Mouse (Mus musculus) liver, embryonic 12.5 days (tissue): ENCODE measurements around the gene Lrp6. TPM values are rescaled to one million over a fixed set of nuclear protein-coding genes. Genes with fewer than 3 reads are reported as not detected.
A peak's percentile ranks its signal among the peaks of the same experiment; 100 is the strongest.

Source experiments
- ATAC-seq: fragments of 200-750 bp; cut with Nextera tagmentation; 2 replicates; pipeline ENCODE4 v1.8.0; 2017; ENCODE audit warnings: moderate number of reproducible peaks, mild to moderate bottlenecking, moderate library complexity
- H3K27ac ChIP-seq: fragments of 300-500 bp; sonication (generic); 2 replicates; pipeline ENCODE4 v1.5.1; 2016; ENCODE audit warnings: mild to moderate bottlenecking
- H3K27me3 ChIP-seq: fragments of 300-500 bp; sonication (generic); replicated peaks from 2 replicates; pipeline ENCODE4 v1.6.1; 2016; ENCODE audit warnings: mild to moderate bottlenecking, moderate library complexity
- H3K36me3 ChIP-seq: fragments of 300-500 bp; sonication (generic); 2 replicates; pipeline ENCODE4 v1.6.1; 2016; ENCODE audit warnings: mild to moderate bottlenecking, moderate library complexity
- H3K4me1 ChIP-seq: fragments of 300-500 bp; sonication (generic); 2 replicates; pipeline ENCODE4 v1.6.1; 2016
- H3K4me2 ChIP-seq: fragments of 300-500 bp; sonication (generic); 2 replicates; pipeline ENCODE4 v1.6.1; 2016; ENCODE audit warnings: mild to moderate bottlenecking, moderate library complexity
- H3K4me3 ChIP-seq: fragments of 300-500 bp; sonication (generic); 2 replicates; pipeline ENCODE4 v1.5.1; 2016; ENCODE audit warnings: mild to moderate bottlenecking, moderate library complexity
- H3K9ac ChIP-seq: fragments of 300-500 bp; sonication (generic); 2 replicates; pipeline ENCODE4 v1.6.1; 2016; ENCODE audit warnings: mild to moderate bottlenecking, moderate library complexity
- H3K9me3 ChIP-seq: fragments of 300-500 bp; sonication (generic); replicated peaks from 2 replicates; pipeline ENCODE4 v1.6.1; 2016; ENCODE audit warnings: mild to moderate bottlenecking, moderate library complexity
- WGBS: fragments of 180-500 bp; shearing (Covaris S2); methylation state at CpG from one replicate; pipeline ENCODE4 v1.1.7; 2016; ENCODE audit not compliant: insufficient replicate concordance; 5-methylcytosine and 5-hydroxymethylcytosine counted together
- polyA plus RNA-seq: library from polyadenylated mRNA; unstranded; fragments of >200 nt; fragmentation: Nextera tagmentation; extraction: Ambion mirVana; gene quantifications from 2 replicates; pipeline ENCODE4 v1.2.1, GENCODE M21; 2016

Lrp6 gene
- polyA plus RNA-seq, 1 experiment from 2014 or later, result 13.1 TPM

GRCm38 (mm10) chr6:134527596-134528128 lies 39.1 kb downstream of the Lrp6 start:
- no peaks in the 10 kb centered on the region for H3K9me3 ChIP-seq
- H3K36me3 ChIP-seq, result peaks cover 6% of the 10 kb centered on the region; the same call in 1 of the 2 replicates
- no peak overlapping the region for H3K9ac ChIP-seq
- 39% methylated on average over 6 of the region's 6 CpGs for WGBS
- H3K4me2 ChIP-seq, result no peak overlapping the region
- no peak overlapping the region for H3K4me3 ChIP-seq
- H3K27me3 ChIP-seq, result no peaks in the 10 kb centered on the region
- H3K4me1 ChIP-seq, result peaks cover 88% of the 10 kb centered on the region
- no peak for ATAC-seq
- H3K27ac ChIP-seq, result peak overlapping the region; percentile 67

DNA sequence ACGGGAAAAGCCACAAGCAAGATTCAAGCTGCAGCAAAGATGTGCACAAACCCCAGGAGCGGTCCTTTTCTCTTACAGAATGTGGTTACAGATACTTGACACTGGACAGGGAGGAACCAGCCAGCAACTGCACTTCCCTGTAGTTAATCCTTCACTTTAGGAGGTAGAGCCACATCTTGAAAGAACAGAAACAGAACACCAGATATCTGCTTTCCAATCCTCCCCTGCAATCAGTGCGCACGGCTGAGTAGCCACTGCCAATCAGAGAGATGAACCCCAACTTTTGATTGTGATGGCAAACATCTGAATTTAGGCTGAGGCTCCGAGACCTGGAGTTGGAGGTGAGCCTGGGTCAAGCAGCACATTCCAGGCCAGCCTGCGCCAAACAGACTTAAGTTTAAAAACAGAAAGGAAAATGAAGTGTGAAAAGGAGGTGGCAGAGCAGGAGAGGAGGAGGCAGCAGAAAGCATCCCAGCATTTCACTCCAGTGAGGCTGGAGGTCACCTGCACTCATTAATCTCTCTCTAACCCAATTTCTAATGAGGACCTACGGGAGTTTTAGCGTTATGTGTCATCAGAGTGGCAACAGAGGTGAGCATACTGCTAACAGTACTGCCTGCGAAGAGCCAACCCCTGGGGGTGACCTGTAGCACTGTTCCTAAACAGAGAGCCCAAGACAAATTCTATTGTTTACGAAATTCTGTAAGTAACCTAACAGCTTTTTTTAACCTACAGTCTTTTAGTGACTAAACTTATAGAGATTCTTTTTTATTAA lies 39.8 kb downstream of the Lrp6 start:
- Histone ChIP-seq H3K27ac (peak overlapping the region; percentile 67; the same call in 1 of the 2 replicates), H3K27me3 (no peaks in the 10 kb centered on the region), H3K36me3 (peaks cover 6% of the 10 kb centered on the region; the same call in 1 of the 2 replicates), H3K4me3 (no peak overlapping the region), H3K4me2 (peak overlapping the region; percentile 54), H3K9me3 (no peaks in the 10 kb centered on the region), H3K9ac (0 out of 2 replicates have a peak overlapping the region, but pooled peaks have one; percentile 1), H3K4me1 (peaks cover 81% of the 10 kb centered on the region)
- 56% methylated on average over 10 of the region's 10 CpGs for WGBS
- no peak for ATAC-seq

GRCm38 (mm10) chr6:134526275-134526674 lies 40.5 kb downstream of the Lrp6 start:
- ATAC-seq, result peak; percentile 93
- Histone ChIP-seq H3K4me2 (peak overlapping the region; percentile 54), H3K4me1 (peaks cover 80% of the 10 kb centered on the region), H3K36me3 (peaks cover 6% of the 10 kb centered on the region; the same call in 1 of the 2 replicates), H3K27ac (peak overlapping the region; percentile 59), H3K9ac (no peak overlapping the region), H3K27me3 (no peaks in the 10 kb centered on the region), H3K9me3 (no peaks in the 10 kb centered on the region), H3K4me3 (no peak overlapping the region)
- 26% methylated on average over 5 of the region's 5 CpGs for WGBS

DNA sequence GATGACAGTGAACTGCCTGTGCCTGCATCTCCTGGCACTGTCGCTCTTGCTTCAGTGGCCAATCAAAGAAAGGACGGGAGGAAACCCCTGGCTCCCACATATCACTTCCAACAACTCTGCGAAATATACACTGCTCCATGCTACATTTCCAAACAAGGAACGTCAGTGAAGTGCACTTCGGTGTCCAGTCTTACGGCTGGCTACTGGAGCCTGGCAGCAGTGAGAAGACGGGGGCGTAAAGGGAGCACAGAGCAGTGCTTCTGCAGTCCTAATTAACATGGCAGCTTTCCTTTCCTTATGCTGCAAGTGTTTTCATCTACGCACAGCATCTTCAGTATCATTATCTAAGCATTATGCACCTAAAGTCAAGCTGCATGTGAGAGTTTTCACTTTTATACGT lies 45.4 kb downstream of the Lrp6 start:
- no peak overlapping the region for H3K27ac ChIP-seq
- peaks cover 7% of the 10 kb centered on the region for H3K36me3 ChIP-seq
- no peak for ATAC-seq
- no peaks in the 10 kb centered on the region for H3K9me3 ChIP-seq
- peaks cover 48% of the 10 kb centered on the region for H3K4me1 ChIP-seq
- H3K27me3 ChIP-seq, result no peaks in the 10 kb centered on the region
- H3K4me3 ChIP-seq, result no peak overlapping the region
- H3K4me2 ChIP-seq, result no peak overlapping the region
- WGBS, result 84% methylated on average over 10 of the region's 10 CpGs
- no peak overlapping the region for H3K9ac ChIP-seq

DNA sequence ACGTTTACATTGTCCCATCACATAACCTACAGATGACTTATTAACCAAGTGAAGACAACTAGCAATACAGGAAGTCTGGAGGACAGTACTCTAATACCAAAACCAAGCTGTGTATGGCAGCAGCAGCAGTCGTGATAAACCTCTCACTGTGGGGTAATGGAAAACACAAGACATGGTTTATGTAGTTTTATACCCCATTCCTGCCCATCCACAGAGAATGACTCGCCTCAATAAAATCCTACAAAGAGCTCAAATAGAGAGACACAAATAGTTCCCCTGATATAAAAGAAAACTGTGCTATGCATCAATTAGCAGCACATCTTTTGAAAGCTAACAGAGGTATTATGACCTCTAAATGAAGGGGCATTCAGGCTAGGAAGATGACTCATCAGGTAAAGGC lies 45.9 kb downstream of the Lrp6 start:
- ATAC-seq, result no peak
- no peak overlapping the region for H3K4me3 ChIP-seq
- peak overlapping the region; percentile 3; the same call in 1 of the 2 replicates for H3K27ac ChIP-seq
- no peak overlapping the region for H3K9ac ChIP-seq
- H3K4me1 ChIP-seq, result peaks cover 48% of the 10 kb centered on the region
- H3K9me3 ChIP-seq, result no peaks in the 10 kb centered on the region
- peaks cover 7% of the 10 kb centered on the region for H3K36me3 ChIP-seq
- no peak overlapping the region for H3K4me2 ChIP-seq
- H3K27me3 ChIP-seq, result no peaks in the 10 kb centered on the region
- 58% methylated on average over 3 of the region's 3 CpGs for WGBS

GRCm38 (mm10) chr6:134518450-134518849 lies 48.3 kb downstream of the Lrp6 start:
- Histone ChIP-seq H3K27me3 (no peaks in the 10 kb centered on the region), H3K4me2 (no peak overlapping the region), H3K9ac (no peak overlapping the region), H3K9me3 (no peaks in the 10 kb centered on the region), H3K4me1 (peaks cover 27% of the 10 kb centered on the region), H3K27ac (no peak overlapping the region), H3K36me3 (peaks cover 7% of the 10 kb centered on the region), H3K4me3 (no peak overlapping the region)
- ATAC-seq, result no peak
- WGBS, result 89% methylated on average over 5 of the region's 5 CpGs

DNA sequence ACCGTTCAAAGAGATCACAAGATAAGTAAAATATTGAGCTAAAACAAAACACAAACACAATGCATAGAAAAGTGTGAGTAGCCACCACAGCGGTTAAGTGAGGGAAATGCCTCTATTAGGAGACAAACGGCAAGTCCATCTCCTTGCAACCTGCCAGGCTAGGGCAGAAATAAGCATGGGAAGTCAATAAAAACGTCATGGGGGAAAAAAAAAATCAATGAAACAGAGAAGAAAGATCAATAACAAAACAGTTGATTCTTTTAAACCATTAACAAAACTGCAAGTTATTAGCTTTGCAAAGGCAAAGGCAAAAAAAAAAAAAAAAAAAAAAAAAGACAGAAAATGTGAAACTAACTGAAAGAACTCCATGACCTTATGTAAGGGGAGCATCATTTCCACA lies 49.6 kb downstream of the Lrp6 start:
- Histone ChIP-seq H3K4me2 (no peak overlapping the region), H3K36me3 (peaks cover 12% of the 10 kb centered on the region), H3K9ac (no peak overlapping the region), H3K27me3 (no peaks in the 10 kb centered on the region), H3K4me1 (peaks cover 25% of the 10 kb centered on the region), H3K4me3 (no peak overlapping the region), H3K27ac (no peak overlapping the region), H3K9me3 (no peaks in the 10 kb centered on the region)
- no peak for ATAC-seq
- WGBS, result 64% methylated on average over 4 of the region's 4 CpGs

GRCm38 (mm10) chr6:134515416-134515815 lies 51.3 kb downstream of the Lrp6 start:
- H3K4me3 ChIP-seq, result no peak overlapping the region
- H3K27me3 ChIP-seq, result no peaks in the 10 kb centered on the region
- H3K9ac ChIP-seq, result no peak overlapping the region
- no peaks in the 10 kb centered on the region for H3K9me3 ChIP-seq
- peaks cover 16% of the 10 kb centered on the region for H3K36me3 ChIP-seq
- H3K4me1 ChIP-seq, result peaks cover 18% of the 10 kb centered on the region
- peak; percentile 59 for ATAC-seq
- H3K4me2 ChIP-seq, result no peak overlapping the region
- 69% methylated on average over 4 of the region's 4 CpGs for WGBS
- no peak overlapping the region for H3K27ac ChIP-seq

- Histone ChIP-seq H3K4me1 (peaks cover 18% of the 10 kb centered on the region), H3K9me3 (no peaks in the 10 kb centered on the region), H3K27me3 (no peaks in the 10 kb centered on the region), H3K9ac (no peak overlapping the region), H3K4me2 (no peak overlapping the region), H3K36me3 (peaks cover 14% of the 10 kb centered on the region; the same call in 1 of the 2 replicates), H3K4me3 (no peak overlapping the region), H3K27ac (no peak overlapping the region)
- 85% methylated on average over 3 of the region's 3 CpGs for whole genome bisulfite sequencing
- ATAC-seq, result no peak
These were observed 52.8 kb downstream of the Lrp6 start for GRCm38 (mm10) chr6:134513896-134514510.

GRCm38 (mm10) chr6:134513011-134513410 lies 53.8 kb downstream of the Lrp6 start:
- ATAC-seq, result no peak
- H3K4me1 ChIP-seq, result peaks cover 17% of the 10 kb centered on the region
- 82% methylated on average over 6 of the region's 6 CpGs for WGBS
- peaks cover 20% of the 10 kb centered on the region; the same call in 1 of the 2 replicates for H3K36me3 ChIP-seq
- no peak overlapping the region for H3K9ac ChIP-seq
- no peak overlapping the region for H3K4me3 ChIP-seq
- H3K4me2 ChIP-seq, result no peak overlapping the region
- H3K27me3 ChIP-seq, result no peaks in the 10 kb centered on the region
- no peak overlapping the region for H3K27ac ChIP-seq
- no peaks in the 10 kb centered on the region for H3K9me3 ChIP-seq

- H3K36me3 ChIP-seq, result peaks cover 23% of the 10 kb centered on the region
- 76% methylated on average over 2 of the region's 2 CpGs for WGBS
- H3K4me3 ChIP-seq, result no peak overlapping the region
- H3K27ac ChIP-seq, result no peak overlapping the region
- ATAC-seq, result no peak
- no peak overlapping the region for H3K9ac ChIP-seq
- peaks cover 14% of the 10 kb centered on the region for H3K4me1 ChIP-seq
- H3K27me3 ChIP-seq, result no peaks in the 10 kb centered on the region
- no peaks in the 10 kb centered on the region for H3K9me3 ChIP-seq
- no peak overlapping the region for H3K4me2 ChIP-seq
These were observed 54.3 kb downstream of the Lrp6 start for GRCm38 (mm10) chr6:134512478-134512877.

- no peak overlapping the region for H3K27ac ChIP-seq
- H3K4me2 ChIP-seq, result no peak overlapping the region
- H3K9me3 ChIP-seq, result no peaks in the 10 kb centered on the region
- H3K27me3 ChIP-seq, result no peaks in the 10 kb centered on the region
- peaks cover 36% of the 10 kb centered on the region for H3K36me3 ChIP-seq
- no peak for ATAC-seq
- no peak overlapping the region for H3K4me3 ChIP-seq
- H3K9ac ChIP-seq, result no peak overlapping the region
- H3K4me1 ChIP-seq, result peaks cover 8% of the 10 kb centered on the region
These were observed 55.6 kb downstream of the Lrp6 start for GRCm38 (mm10) chr6:134511118-134511517.
